Mouse (Mus musculus): Measurements from ENCODE around the gene Zfp534.
"Not testable (repeated sequence)": the region's sequence is repeated elsewhere in the genome, so short reads cannot be mapped to it uniquely, and the experiment has no call there.

Zfp534 gene

DNA sequence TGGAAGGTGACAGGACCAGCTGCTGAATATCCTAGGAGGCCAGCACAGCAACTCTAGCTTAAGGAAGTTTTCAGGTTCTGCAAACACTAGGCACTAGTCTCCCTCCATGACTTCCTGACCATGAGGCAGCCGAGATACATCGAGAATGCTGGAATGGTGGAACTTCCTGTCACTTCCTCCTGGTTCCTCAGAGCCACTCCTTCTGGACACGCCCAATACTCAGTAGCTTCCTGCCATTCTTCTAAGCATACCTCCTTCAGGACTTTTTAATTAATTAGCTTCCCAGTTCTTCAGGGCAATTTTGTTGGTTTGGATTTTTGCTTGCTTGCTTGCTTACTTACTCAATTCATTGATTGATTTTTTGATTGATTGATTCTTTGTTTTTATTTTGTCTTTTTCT lies at the start of gene Zfp534:
Zfp534 (minus strand) TSS at position 101 of the 400 bp plus-strand sequence.
- DNase-seq = not testable (repeated sequence)

DNA sequence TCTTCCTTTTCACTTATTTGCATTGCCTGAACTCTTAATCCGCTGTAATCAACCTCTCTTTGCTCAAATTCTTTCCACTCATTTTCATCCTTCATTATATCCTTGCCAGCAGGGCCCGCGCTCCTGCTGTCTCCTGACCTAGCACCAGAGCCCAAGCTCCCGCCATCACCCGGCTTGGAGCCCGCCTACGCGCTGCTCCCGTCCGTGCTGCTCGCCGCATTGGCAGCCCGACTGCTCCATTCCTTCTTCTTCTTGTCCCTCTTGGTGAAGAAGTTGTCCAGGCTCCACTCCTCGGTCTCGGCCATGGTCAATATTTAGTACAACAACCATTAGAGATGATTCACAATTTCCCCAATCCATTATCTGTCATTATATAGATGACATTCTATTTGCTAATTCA lies 43.9 kb upstream of the Zfp534 start:
- not testable (repeated sequence) for DNase-seq

DNA sequence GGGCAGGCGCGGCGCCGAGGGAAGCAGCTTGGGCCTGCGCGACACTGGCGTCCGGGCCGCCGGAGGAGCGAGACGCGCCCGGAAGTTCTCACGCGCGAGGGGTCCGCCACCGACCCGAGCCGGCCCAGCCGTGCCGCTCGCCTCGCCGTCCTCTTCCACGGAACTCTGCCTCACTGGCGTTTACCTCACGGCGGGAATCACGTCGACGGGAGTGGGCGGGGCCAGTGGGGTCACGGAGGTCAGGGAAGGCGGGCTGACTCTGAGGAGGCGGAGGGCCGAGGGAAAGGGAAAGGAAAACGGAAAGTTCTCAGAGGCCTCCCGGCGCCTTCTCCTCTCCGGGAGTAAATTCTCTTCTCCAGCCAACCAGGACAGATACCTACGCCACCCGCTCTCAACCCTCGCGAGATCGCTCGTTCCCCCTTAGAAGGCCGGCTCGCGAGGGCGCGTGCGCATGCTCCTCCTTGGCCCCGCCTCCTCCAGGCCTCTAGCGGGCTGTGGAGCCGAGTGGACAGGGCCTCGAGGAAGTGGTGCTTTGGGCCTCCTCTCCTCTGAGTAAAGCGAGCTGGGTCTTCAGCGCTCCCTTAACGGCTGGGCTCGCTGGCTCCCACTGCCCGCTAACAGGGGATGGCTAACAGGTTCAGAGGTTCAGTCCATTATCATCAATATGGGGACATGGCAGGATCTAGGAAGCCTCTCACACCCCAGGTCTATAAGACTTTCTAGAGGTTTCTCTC lies 36.5 kb upstream of the Zfp534 start:
- DNase-seq = not testable (repeated sequence)

DNA sequence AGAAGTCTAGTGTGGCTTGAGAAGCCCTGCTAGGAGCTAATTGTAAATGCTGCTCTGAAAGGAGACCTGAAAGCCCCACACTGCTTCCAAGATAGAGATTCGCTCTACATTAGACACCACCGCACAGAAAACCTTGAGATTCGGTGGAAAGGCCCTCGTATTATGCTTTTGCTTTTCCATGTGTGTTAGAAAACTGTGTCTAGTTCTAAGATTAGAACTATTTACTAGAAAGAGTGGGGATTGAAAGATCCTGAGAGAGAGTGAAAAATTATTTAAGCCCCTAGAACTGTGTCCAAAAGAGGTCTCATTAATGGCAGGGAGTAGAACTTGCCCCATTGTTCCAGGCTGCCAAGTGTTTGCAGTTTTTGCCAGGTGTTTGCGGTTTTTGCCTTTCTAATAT lies 47.1 kb downstream of the Zfp534 start:
- DNase-seq = not testable (repeated sequence)

DNA sequence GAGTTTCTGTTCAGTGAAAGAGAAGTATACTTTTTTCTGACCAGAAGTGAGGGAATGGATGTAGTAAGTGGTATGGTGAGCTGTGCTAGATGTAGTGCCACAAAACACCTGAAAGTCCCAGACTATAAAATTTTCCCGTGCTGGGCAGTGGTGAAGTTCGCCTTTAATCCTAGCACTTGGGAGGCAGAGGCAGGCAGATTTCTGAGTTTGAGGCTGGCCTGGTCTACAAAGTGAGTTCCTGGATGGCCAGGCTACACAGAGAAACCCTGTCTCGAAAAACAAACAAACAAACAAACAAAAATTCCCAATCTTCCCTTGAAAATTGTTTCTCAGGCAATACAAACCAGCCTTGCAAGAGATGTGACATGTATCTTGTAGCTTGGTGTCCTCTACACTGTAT lies 54.9 kb downstream of the Zfp534 start:
- not testable (repeated sequence) for DNase-seq

DNA sequence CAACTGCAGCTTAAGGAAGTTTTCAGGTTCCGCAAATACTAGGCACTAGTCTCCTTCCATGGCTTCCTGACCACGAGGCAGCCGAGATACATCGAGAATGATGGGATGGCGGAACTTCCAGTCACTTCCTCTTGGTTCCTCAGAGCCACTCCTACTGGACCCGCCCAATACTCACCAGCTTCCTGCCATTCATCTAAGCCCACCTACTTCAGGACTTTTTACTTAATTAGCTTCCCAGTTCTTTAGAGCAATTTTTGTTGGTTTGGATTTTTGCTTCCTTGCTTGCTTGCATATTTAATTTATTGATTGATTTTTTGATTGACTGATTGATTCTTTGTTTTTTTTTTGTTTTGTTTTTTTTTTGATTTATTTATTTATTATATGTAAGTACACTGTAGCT lies 59.9 kb downstream of the Zfp534 start, which contains the start of gene Zfp979:
Zfp979 (minus strand) TSS at position 101 of the 400 bp plus-strand sequence.
- DNase-seq = not testable (repeated sequence)

DNA sequence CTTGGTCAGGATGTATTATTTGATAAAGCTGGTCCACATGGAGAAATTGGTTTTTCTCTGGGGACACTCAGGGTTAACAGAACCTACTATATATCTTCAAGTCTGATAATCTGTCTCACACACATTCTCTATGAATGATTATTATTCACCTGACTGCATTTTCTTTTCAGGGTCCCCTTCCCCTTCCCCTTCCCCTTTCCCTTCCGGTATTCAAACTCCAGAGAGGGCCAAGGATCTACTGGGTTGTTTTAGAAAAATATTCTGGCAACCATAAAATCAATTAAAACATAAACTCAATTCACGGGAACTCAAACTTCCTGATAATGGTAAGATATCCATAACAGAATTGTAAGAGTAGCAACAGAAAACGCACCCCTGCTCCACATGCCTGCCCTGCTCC lies 60.4 kb downstream of the Zfp534 start:
- not testable (repeated sequence) for DNase-seq

DNA sequence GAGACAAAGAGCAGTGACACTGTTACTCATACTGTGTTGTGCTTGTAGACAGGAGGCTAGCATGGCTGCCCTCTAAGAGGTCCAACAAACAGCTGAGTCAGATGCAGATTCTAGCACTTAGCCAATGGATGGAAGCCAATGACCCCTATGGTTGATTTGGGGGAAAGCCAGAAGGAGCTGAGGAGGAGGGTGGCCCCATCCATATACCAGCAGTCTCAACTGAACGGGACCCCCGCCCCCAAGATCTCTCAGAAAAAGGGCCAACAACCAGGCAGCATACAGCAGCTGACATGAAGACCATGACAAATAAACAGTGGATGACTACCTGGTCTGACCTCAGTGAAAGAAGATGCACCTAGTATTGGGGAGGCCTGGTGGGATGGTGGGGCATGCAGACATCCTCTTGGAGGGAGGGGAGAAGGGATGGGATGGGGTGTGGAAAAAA lies 68.5 kb downstream of the Zfp534 start:
- DNase-seq = not testable (repeated sequence)
